Mouse (Mus musculus) liver, embryonic 11.5 days (tissue): ENCODE measurements around the gene Gpr83. TPM values are rescaled to one million over a fixed set of nuclear protein-coding genes. Genes with fewer than 3 reads are reported as not detected.

Source experiments
- ATAC-seq: fragments of 200-750 bp; cut with Nextera tagmentation; replicated peaks from 2 replicates; pipeline ENCODE4 v1.8.0; 2017; ENCODE audit warnings: moderate number of reproducible peaks, mild to moderate bottlenecking, moderate TSS enrichment, moderate library complexity; ENCODE audit not compliant: low FRiP score
- DNase-seq: peaks from one replicate; pipeline ENCODE4 v3.0.0-alpha.2; 2017; ENCODE audit warnings: low spot score
- H3K27ac ChIP-seq: fragments of 300-500 bp; sonication (generic); 2 replicates; pipeline ENCODE4 v1.5.1; 2014; ENCODE audit warnings: mild to moderate bottlenecking, low read depth, low read length, control low read depth
- H3K27me3 ChIP-seq: fragments of 300-500 bp; sonication (generic); replicated peaks from 2 replicates; pipeline ENCODE4 v1.6.1; 2014; ENCODE audit warnings: low read length, mixed read lengths; ENCODE audit not compliant: control insufficient read depth, insufficient read depth
- H3K36me3 ChIP-seq: fragments of 300-500 bp; sonication (generic); 2 replicates; pipeline ENCODE4 v1.6.1; 2014; ENCODE audit warnings: mild to moderate bottlenecking, low read length, moderate library complexity, mixed read lengths; ENCODE audit not compliant: control insufficient read depth, insufficient read depth
- H3K4me1 ChIP-seq: fragments of 300-500 bp; sonication (generic); replicated peaks from 2 replicates; pipeline ENCODE4 v1.6.1; 2014; ENCODE audit warnings: low read length, mixed read lengths; ENCODE audit not compliant: control insufficient read depth, insufficient read depth
- H3K4me2 ChIP-seq: fragments of 300-500 bp; sonication (generic); 2 replicates; pipeline ENCODE4 v1.6.1; 2014; ENCODE audit warnings: mild to moderate bottlenecking, control low read depth, moderate library complexity
- H3K4me3 ChIP-seq: fragments of 300-500 bp; sonication (generic); 2 replicates; pipeline ENCODE4 v1.5.1; 2014; ENCODE audit warnings: low read depth, low read length, control low read depth
- H3K9ac ChIP-seq: fragments of 300-500 bp; sonication (generic); 2 replicates; pipeline ENCODE4 v1.6.1; 2014; ENCODE audit warnings: low read depth, low read length, control low read depth
- H3K9me3 ChIP-seq: fragments of 300-500 bp; sonication (generic); 2 replicates; pipeline ENCODE4 v1.6.1; 2016; ENCODE audit warnings: low read length, inconsistent platforms, mixed read lengths; ENCODE audit not compliant: control insufficient read depth
- WGBS: fragments of 180-500 bp; shearing (Covaris S2); extraction: QIAGEN DNeasy Blood & Tissue Kit; methylation state at CpG from one replicate; pipeline ENCODE4 v1.1.7; 2014; 5-methylcytosine and 5-hydroxymethylcytosine counted together
- polyA plus RNA-seq: library from polyadenylated mRNA; unstranded; fragments of >200 nt; fragmentation: Nextera tagmentation; extraction: Ambion mirVana; gene quantifications from 2 replicates; pipeline ENCODE4 v1.2.1, GENCODE M21; 2014

The Gpr83 gene
- polyA plus RNA-seq, 1 experiment from 2014 or later: not detected

DNA sequence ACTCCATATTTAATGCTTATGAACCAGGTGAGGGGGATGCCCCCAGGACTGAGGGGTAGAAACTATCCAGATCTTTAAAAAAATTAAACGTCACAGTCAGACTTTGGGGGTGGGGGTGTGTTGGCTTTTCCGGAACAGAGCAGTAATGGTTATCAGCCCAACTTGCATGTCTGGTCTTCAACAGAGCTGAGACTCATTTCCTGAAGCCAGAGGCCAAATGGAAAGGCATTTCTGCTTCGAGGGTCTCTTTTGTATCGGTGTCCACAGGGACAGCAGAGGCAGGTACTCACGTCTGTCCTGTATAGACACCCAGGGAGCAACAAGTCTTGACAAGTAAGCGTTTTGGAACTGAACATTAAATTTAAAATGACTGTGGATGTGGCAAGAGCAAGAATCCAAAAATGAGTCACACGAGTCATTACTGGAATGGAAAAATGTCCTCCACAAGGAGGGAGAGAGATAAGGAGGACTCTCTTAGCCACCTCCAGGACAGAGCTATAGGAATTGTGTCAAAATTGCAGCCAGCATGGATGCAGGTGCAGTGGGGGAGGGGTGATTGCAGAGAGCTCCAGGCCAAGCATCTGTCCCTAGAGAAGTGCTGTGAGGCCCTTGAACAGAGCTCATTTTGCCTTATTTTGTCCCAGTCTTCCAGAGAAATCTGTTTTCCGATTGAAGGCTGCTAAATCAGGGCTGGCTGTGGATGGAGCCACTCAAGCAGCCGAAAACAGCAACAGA, 44.9 kb downstream of the Gpr83 start:
- ATAC-seq (no peak), DNase-seq (no peak)
- H3K27me3 ChIP-seq: no peaks in the 10 kb centered on the region
- no peak overlapping the region for H3K4me2 ChIP-seq
- H3K27ac ChIP-seq: no peak overlapping the region
- 32% methylated on average over 9 of the region's 9 CpGs for WGBS
- no peaks in the 10 kb centered on the region for H3K36me3 ChIP-seq
- peaks cover 6% of the 10 kb centered on the region; the same call in 1 of the 2 replicates for H3K4me1 ChIP-seq
- H3K4me3 ChIP-seq: no peak overlapping the region
- H3K9me3 ChIP-seq: no peaks in the 10 kb centered on the region
- H3K9ac ChIP-seq: no peak overlapping the region

- H3K27ac ChIP-seq: no peak overlapping the region
- no peak overlapping the region for H3K4me2 ChIP-seq
- H3K9ac ChIP-seq: no peak overlapping the region
- no peak for ATAC-seq
- H3K4me1 ChIP-seq: peaks cover 6% of the 10 kb centered on the region; the same call in 1 of the 2 replicates
- no peaks in the 10 kb centered on the region for H3K36me3 ChIP-seq
- no peaks in the 10 kb centered on the region for H3K9me3 ChIP-seq
- H3K4me3 ChIP-seq: no peak overlapping the region
- no peak for DNase-seq
- no peaks in the 10 kb centered on the region for H3K27me3 ChIP-seq
- WGBS: 59% methylated on average over 3 of the region's 3 CpGs
Measured at GRCm38 (mm10) chr9:14905956-14906355, 45.9 kb downstream of the Gpr83 start.

DNA sequence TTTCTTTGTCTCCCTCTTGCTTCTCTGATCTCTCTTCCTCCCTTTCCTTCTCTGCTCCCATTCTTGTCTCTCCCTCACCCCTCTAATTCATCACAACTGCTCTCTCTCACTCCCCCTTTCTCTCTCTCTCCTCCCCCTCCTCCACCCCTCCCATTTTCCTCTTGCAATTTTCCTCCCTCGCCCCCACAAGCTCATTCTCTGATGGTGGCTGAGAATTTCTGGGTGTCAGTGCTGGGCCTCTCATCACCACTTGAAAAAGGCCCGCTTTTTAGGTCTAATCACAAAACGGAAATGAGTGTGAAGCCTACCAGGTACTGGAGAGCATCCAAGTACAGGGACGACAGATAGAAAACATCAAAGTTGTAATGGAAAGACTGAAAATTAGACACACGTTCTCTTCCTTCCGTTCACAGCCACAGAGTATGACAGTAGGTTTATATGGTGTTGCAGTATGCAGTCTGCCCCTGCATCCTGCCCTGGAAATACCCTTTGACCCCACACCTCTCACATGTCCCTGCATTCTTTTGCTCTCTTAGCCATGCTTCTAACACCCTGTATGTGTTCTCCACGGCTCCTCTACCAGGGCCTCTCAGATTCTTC, 47.9 kb downstream of the Gpr83 start:
- H3K4me2 ChIP-seq: no peak overlapping the region
- no peaks in the 10 kb centered on the region for H3K27me3 ChIP-seq
- 64% methylated on average over 7 of the region's 7 CpGs for WGBS
- peaks cover 6% of the 10 kb centered on the region; the same call in 1 of the 2 replicates for H3K4me1 ChIP-seq
- DNase-seq: no peak
- H3K4me3 ChIP-seq: no peak overlapping the region
- H3K9ac ChIP-seq: no peak overlapping the region
- H3K9me3 ChIP-seq: no peaks in the 10 kb centered on the region
- ATAC-seq: no peak
- H3K27ac ChIP-seq: no peak overlapping the region
- no peaks in the 10 kb centered on the region for H3K36me3 ChIP-seq

- Histone ChIP-seq H3K9ac (no peak overlapping the region), H3K27me3 (no peaks in the 10 kb centered on the region), H3K9me3 (no peaks in the 10 kb centered on the region), H3K4me2 (no peak overlapping the region), H3K27ac (no peak overlapping the region), H3K4me3 (no peak overlapping the region), H3K36me3 (no peaks in the 10 kb centered on the region), H3K4me1 (peaks cover 4% of the 10 kb centered on the region; the same call in 1 of the 2 replicates)
- no peak for DNase-seq
- no peak for ATAC-seq
- WGBS: 71% methylated on average over 5 of the region's 5 CpGs
Measured at GRCm38 (mm10) chr9:14909981-14910380, 50.0 kb downstream of the Gpr83 start.

DNA sequence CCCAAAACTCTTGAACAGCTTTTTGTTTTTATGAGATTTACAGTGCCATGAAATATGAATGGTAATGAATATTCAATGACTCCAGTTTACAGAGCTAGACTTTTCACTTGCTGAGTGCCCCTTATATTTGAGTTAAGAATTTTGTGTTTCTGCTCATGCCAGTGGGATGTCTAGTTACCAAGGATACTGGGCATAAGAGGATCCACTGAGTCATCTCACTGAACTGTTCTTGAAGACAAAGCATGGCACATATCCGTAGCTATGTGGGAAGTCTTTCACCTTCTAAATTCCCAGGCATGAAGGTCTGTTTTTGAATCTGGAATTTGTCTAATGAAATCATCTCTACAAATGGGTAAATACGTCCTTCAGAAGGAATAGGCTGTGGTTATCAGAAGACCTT, 52.0 kb downstream of the Gpr83 start:
- ATAC-seq (no peak), DNase-seq (no peak)
- Histone ChIP-seq H3K27me3 (no peaks in the 10 kb centered on the region), H3K36me3 (no peaks in the 10 kb centered on the region), H3K4me3 (no peak overlapping the region), H3K4me2 (no peak overlapping the region), H3K9ac (no peak overlapping the region), H3K9me3 (no peaks in the 10 kb centered on the region), H3K27ac (no peak overlapping the region), H3K4me1 (no peaks in the 10 kb centered on the region)
- 62% methylated on average over 2 of the region's 2 CpGs for WGBS

GRCm38 (mm10) chr9:14917661-14918060, 57.7 kb downstream of the Gpr83 start:
- Histone ChIP-seq H3K4me2 (no peak overlapping the region), H3K4me3 (no peak overlapping the region), H3K27ac (no peak overlapping the region), H3K9me3 (no peaks in the 10 kb centered on the region), H3K9ac (no peak overlapping the region), H3K4me1 (no peaks in the 10 kb centered on the region), H3K36me3 (no peaks in the 10 kb centered on the region), H3K27me3 (no peaks in the 10 kb centered on the region)
- DNase-seq: no peak
- 95% methylated on average over 2 of the region's 2 CpGs for WGBS
- no peak for ATAC-seq

- DNase-seq (no peak), ATAC-seq (no peak)
- Histone ChIP-seq H3K27ac (no peak overlapping the region), H3K4me3 (no peak overlapping the region), H3K36me3 (no peaks in the 10 kb centered on the region), H3K9me3 (no peaks in the 10 kb centered on the region), H3K9ac (no peak overlapping the region), H3K4me1 (no peaks in the 10 kb centered on the region), H3K4me2 (no peak overlapping the region), H3K27me3 (no peaks in the 10 kb centered on the region)
- WGBS: 70% methylated on average over 5 of the region's 5 CpGs
Measured at GRCm38 (mm10) chr9:14918825-14919668, 59.0 kb downstream of the Gpr83 start.
